Mouse (Mus musculus): ENCODE measurements at regions not wholly inside any gene's neighbourhood (a gene's known extent, or its start where the extent isn't known, plus 50 kb on each side); places are given as distances from the start of the nearest gene placed in this dataset.

- TF ChIP-seq POLR2A (IDR thresholded peaks at IDR 0.05; ENCODE audit: insufficient read length, low read depth) (no peak), MAX (IDR thresholded peaks at IDR 0.05; ENCODE audit: low read depth) (no peak), SRF (IDR thresholded peaks at IDR 0.05; ENCODE audit: control insufficient read depth, insufficient read length, low read depth) (no peak), TCF12 (IDR thresholded peaks at IDR 0.05; ENCODE audit: insufficient read depth, poor library complexity, severe bottlenecking) (no peak), TCF3 (IDR thresholded peaks at IDR 0.05; ENCODE audit: insufficient read length, low read depth) (no peak), E2F4 (IDR thresholded peaks at IDR 0.05; ENCODE audit: insufficient read depth) (no peak), CEBPB (IDR thresholded peaks at IDR 0.05; ENCODE audit: insufficient read depth, poor library complexity, severe bottlenecking) (no peak), USF1 (IDR thresholded peaks at IDR 0.05; ENCODE audit: low read depth) (no peak)
Measured at GRCm38 (mm10) chr9:47125517-47125916, 127.0 kb downstream of the Gm4791 start.

Data from myocyte (in vitro differentiated cells).